9 mouse cellular contexts compared by ENCODE assay signal in the genomic region with DNA sequence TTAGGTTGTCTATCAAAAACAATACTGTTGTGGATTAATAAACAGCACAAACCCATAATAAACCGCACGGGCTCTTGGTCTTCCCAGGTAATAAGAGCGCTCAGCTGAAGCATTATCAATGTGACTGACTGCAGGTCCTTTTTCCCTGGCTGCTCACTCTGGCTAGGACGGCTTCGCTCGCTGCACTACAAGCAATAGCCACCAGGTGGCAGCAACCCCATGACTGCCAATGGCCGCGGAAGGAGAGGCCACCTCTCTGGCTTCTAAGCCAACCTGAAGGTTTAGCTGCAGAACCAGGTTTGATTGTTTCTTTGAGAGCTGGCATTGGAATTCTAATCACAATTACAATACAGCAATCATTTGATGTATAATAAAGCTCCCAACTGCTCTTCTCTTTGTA. TPM values are rescaled to one million over a fixed set of nuclear protein-coding genes. Genes with fewer than 3 reads are reported as not detected.
DNase-seq lines count a peak whose midpoint lies in the region; ATAC-seq lines count a peak whose summit lies in the region.
"Had no signal": no experiment of that assay in that cellular context is flagged by ENCODE, and none has a peak within 500 bp of the region (broad histone marks: within the 10 kb centered on the region; RNA-seq: fewer than 3 reads in every experiment).

No protein-coding gene starts in this region.

- H3K27ac ChIP-seq in forebrain, embryonic 14.5 days (ENCODE audit: low read depth, low read length), result no peak overlapping the region
- no peak overlapping the region for H3K27ac ChIP-seq in hindbrain, embryonic 13.5 days

- no peak overlapping the region for H3K4me3 ChIP-seq in forebrain, embryonic 14.5 days (ENCODE audit: low read depth, low read length)
- no peak overlapping the region for H3K4me3 ChIP-seq in hindbrain, embryonic 13.5 days
- H3K4me3 ChIP-seq: megakaryocyte, embryonic 14.5 days had no signal

- WGBS in forebrain, embryonic 14.5 days, result 6% methylated on average over 8 of the region's 8 CpGs
- 11% methylated on average over 8 of the region's 8 CpGs for WGBS in hindbrain, embryonic 13.5 days

- no peaks in the 10 kb centered on the region for H3K27me3 ChIP-seq in forebrain, embryonic 14.5 days (replicated peaks; ENCODE audit: control insufficient read depth, insufficient read depth, low read length)
- no peaks in the 10 kb centered on the region for H3K27me3 ChIP-seq in hindbrain, embryonic 13.5 days

- peak; percentile 69 for ATAC-seq in forebrain, embryonic 14.5 days
- peak; percentile 71 for ATAC-seq in hindbrain, embryonic 13.5 days (ENCODE audit: low FRiP score)

- H3K9me3 ChIP-seq in forebrain, embryonic 14.5 days (replicated peaks; ENCODE audit: control insufficient read depth, low read length), result no peaks in the 10 kb centered on the region; the same call in 1 of the 2 replicates
- 0 out of 2 replicates have a peak, but pooled peaks cover 4% of the 10 kb centered on the region for H3K9me3 ChIP-seq in hindbrain, embryonic 13.5 days

- no peak overlapping the region for H3K9ac ChIP-seq in forebrain, embryonic 14.5 days (ENCODE audit: low read length)
- no peak overlapping the region for H3K9ac ChIP-seq in hindbrain, embryonic 13.5 days

- DNase-seq in MN1 (ENCODE audit: low spot score), result peak; percentile 70
- peak; percentile 42 for DNase-seq in c-Kit-positive CD71-positive TER-119-negative erythroid progenitor cells, embryonic 14.5 days (ENCODE audit: low read depth)
- peak; percentile 85 for DNase-seq in forebrain, embryonic 14.5 days (ENCODE audit: low spot score)
- DNase-seq in layer of hippocampus, postnatal 10 days (ENCODE audit: low spot score in 2 of 2), result peak; percentile 84 to 85
- peak; percentile 59 to 80 for DNase-seq in lung, postnatal 4 days
- peak; percentile 75 to 81 for DNase-seq in right cerebral cortex, adult 2 months (ENCODE audit: low spot score in 2 of 2)
- peak; percentile 19 for DNase-seq in urinary bladder, postnatal 10 days (ENCODE audit: low spot score)

- H3K4me2 ChIP-seq in forebrain, embryonic 14.5 days (ENCODE audit: low read length), result no peak overlapping the region
- H3K4me2 ChIP-seq in hindbrain, embryonic 13.5 days, result no peak overlapping the region

- H3K36me3 ChIP-seq in forebrain, embryonic 14.5 days (ENCODE audit: control insufficient read depth, insufficient read depth, low read length), result no peaks in the 10 kb centered on the region
- H3K36me3 ChIP-seq in hindbrain, embryonic 13.5 days, result no peaks in the 10 kb centered on the region

- H3K4me1 ChIP-seq in forebrain, embryonic 14.5 days (ENCODE audit: control insufficient read depth, insufficient read depth, low read length), result peaks cover 10% of the 10 kb centered on the region
- peaks cover 6% of the 10 kb centered on the region for H3K4me1 ChIP-seq in hindbrain, embryonic 13.5 days (replicated peaks)
- H3K4me1 ChIP-seq: megakaryocyte, embryonic 14.5 days had no signal

RNA-seq across cellular contexts. Expression of gene Cybrd1, which starts 37.8 kb away (rescaled TPM):
- 0.55 and 0.69 TPM in 2 replicates for polyA plus RNA-seq in forebrain, embryonic 14.5 days (2014; fragmentation: Nextera tagmentation; extraction: Ambion mirVana)
- polyA plus RNA-seq in hindbrain, embryonic 13.5 days (2015; fragmentation: Nextera tagmentation; extraction: Ambion mirVana), result 3.5 and 3.6 TPM in 2 replicates
- total RNA-seq in layer of hippocampus, postnatal 10 days (2021), result 10 to 100 TPM; 12.0 to 12.8 TPM

RNA-seq across cellular contexts. Expression of gene Dync1i2, which starts 56.0 kb away (rescaled TPM):
- polyA plus RNA-seq in forebrain, embryonic 14.5 days (2014; fragmentation: Nextera tagmentation; extraction: Ambion mirVana), result 195 and 222 TPM in 2 replicates
- 209 and 211 TPM in 2 replicates for polyA plus RNA-seq in hindbrain, embryonic 13.5 days (2015; fragmentation: Nextera tagmentation; extraction: Ambion mirVana)
- total RNA-seq in layer of hippocampus, postnatal 10 days (2021), result 100 to 1,000 TPM; 172 to 182 TPM

Comparison
In these comparisons a context has a peak if more than half of its experiments do, and no peak if none do; other contexts are left out.
1. DNase-seq: peak in every context shown above with its lines; median percentile 85 in forebrain, embryonic 14.5 days; 84 in layer of hippocampus, postnatal 10 days; 78 in right cerebral cortex, adult 2 months; 70 in MN1; 70 in lung, postnatal 4 days; 42 in c-Kit-positive CD71-positive TER-119-negative erythroid progenitor cells, embryonic 14.5 days; 19 in urinary bladder, postnatal 10 days.